Mouse (Mus musculus): ENCODE data around the gene Atp6v1c2.

Atp6v1c2 gene

GRCm38 (mm10) chr12:17329259-17329658, at the start of gene Atp6v1c2:
Gene Atp6v1c2, minus strand, starts transcription at chr12:17329359.
- DNase-seq: no peak

- no peak for DNase-seq
Measured at GRCm38 (mm10) chr12:17376521-17376920, 47.4 kb upstream of the Atp6v1c2 start.

GRCm38 (mm10) chr12:17375243-17375642, 46.1 kb upstream of the Atp6v1c2 start:
- no peak for DNase-seq

GRCm38 (mm10) chr12:17373470-17373975, 44.4 kb upstream of the Atp6v1c2 start:
- DNase-seq: no peak

- DNase-seq: no peak
Measured at GRCm38 (mm10) chr12:17372696-17373095, 43.5 kb upstream of the Atp6v1c2 start.

GRCm38 (mm10) chr12:17371589-17372235, 42.6 kb upstream of the Atp6v1c2 start:
- no peak for DNase-seq

GRCm38 (mm10) chr12:17369551-17370325, 40.6 kb upstream of the Atp6v1c2 start:
- DNase-seq: no peak

- no peak for DNase-seq
Measured at GRCm38 (mm10) chr12:17369111-17369510, 40.0 kb upstream of the Atp6v1c2 start.

GRCm38 (mm10) chr12:17366981-17367380, 37.8 kb upstream of the Atp6v1c2 start:
- DNase-seq: peak; percentile 33

GRCm38 (mm10) chr12:17362316-17362715, 33.2 kb upstream of the Atp6v1c2 start:
- DNase-seq: no peak

GRCm38 (mm10) chr12:17360650-17361049, 31.5 kb upstream of the Atp6v1c2 start:
- DNase-seq: no peak

GRCm38 (mm10) chr12:17360104-17360503, 30.9 kb upstream of the Atp6v1c2 start:
- DNase-seq: no peak

- DNase-seq: no peak
Measured at GRCm38 (mm10) chr12:17358981-17359380, 29.8 kb upstream of the Atp6v1c2 start.

- DNase-seq: no peak
Measured at GRCm38 (mm10) chr12:17357795-17358194, 28.6 kb upstream of the Atp6v1c2 start.

- DNase-seq: no peak
Measured at GRCm38 (mm10) chr12:17356853-17357252, 27.7 kb upstream of the Atp6v1c2 start.

- DNase-seq: no peak
Measured at GRCm38 (mm10) chr12:17350106-17350505, 20.9 kb upstream of the Atp6v1c2 start.

- peak; percentile 88 for DNase-seq
Measured at GRCm38 (mm10) chr12:17348048-17349036, 19.2 kb upstream of the Atp6v1c2 start, which contains the start of gene Nol10. Gene Nol10, plus strand, starts transcription at chr12:17348458.

- DNase-seq: no peak
Measured at GRCm38 (mm10) chr12:17347327-17348047, 18.3 kb upstream of the Atp6v1c2 start.

GRCm38 (mm10) chr12:17339114-17339905, 10.2 kb upstream of the Atp6v1c2 start:
- DNase-seq: no peak

GRCm38 (mm10) chr12:17338338-17338737, 9.2 kb upstream of the Atp6v1c2 start:
- DNase-seq: no peak

- DNase-seq: no peak
Measured at GRCm38 (mm10) chr12:17333459-17333858, 4.3 kb upstream of the Atp6v1c2 start.

Measured in layer of hippocampus, adult 9-11 months (tissue).